Mouse (Mus musculus) kidney, embryonic 14.5 days (tissue): ENCODE measurements around the gene Slc39a3. TPM values are rescaled to one million over a fixed set of nuclear protein-coding genes. Genes with fewer than 3 reads are reported as not detected.

Experiments used
- ATAC-seq: fragments of 200-750 bp; cut with Nextera tagmentation; 2 replicates; pipeline ENCODE4 v1.8.0; 2017; ENCODE audit warnings: moderate number of reproducible peaks, mild to moderate bottlenecking, moderate TSS enrichment, moderate library complexity; ENCODE audit not compliant: low FRiP score, low TSS enrichment
- H3K27ac ChIP-seq: fragments of 300-500 bp; sonication (generic); 2 replicates; pipeline ENCODE4 v1.5.1; 2014; ENCODE audit warnings: low read depth, mild to moderate bottlenecking, low read length, moderate library complexity, mixed read lengths
- H3K27me3 ChIP-seq: fragments of 300-500 bp; sonication (generic); 2 replicates; pipeline ENCODE4 v1.6.1; 2014; ENCODE audit warnings: mild to moderate bottlenecking, low read length; ENCODE audit not compliant: control insufficient read depth, insufficient read depth
- H3K36me3 ChIP-seq: fragments of 300-500 bp; sonication (generic); 2 replicates; pipeline ENCODE4 v1.6.1; 2014; ENCODE audit warnings: low read length, mixed read lengths; ENCODE audit not compliant: control insufficient read depth, insufficient read depth
- H3K4me1 ChIP-seq: fragments of 300-500 bp; sonication (generic); 2 replicates; pipeline ENCODE4 v1.6.1; 2014; ENCODE audit warnings: low read length, mixed read lengths; ENCODE audit not compliant: control insufficient read depth, insufficient read depth
- H3K4me2 ChIP-seq: fragments of 300-500 bp; sonication (generic); replicated peaks from 2 replicates; pipeline ENCODE4 v1.6.1; 2014; ENCODE audit warnings: low read depth, mild to moderate bottlenecking, low read length
- H3K4me3 ChIP-seq: fragments of 300-500 bp; sonication (generic); 2 replicates; pipeline ENCODE4 v1.5.1; 2014; ENCODE audit warnings: mild to moderate bottlenecking, low read length
- H3K9ac ChIP-seq: fragments of 300-500 bp; sonication (generic); 2 replicates; pipeline ENCODE4 v1.6.1; 2014; ENCODE audit warnings: low read depth, mild to moderate bottlenecking, low read length, moderate library complexity
- H3K9me3 ChIP-seq: fragments of 300-500 bp; sonication (generic); 2 replicates; pipeline ENCODE4 v1.6.1; 2016; ENCODE audit warnings: low read length; ENCODE audit not compliant: control insufficient read depth
- WGBS: fragments of 180-500 bp; shearing (Covaris S2); extraction: QIAGEN DNeasy Blood & Tissue Kit; methylation state at CpG from one replicate; pipeline ENCODE4 v1.1.7; 2014; 5-methylcytosine and 5-hydroxymethylcytosine counted together
- polyA plus RNA-seq: library from polyadenylated mRNA; unstranded; fragments of >200 nt; fragmentation: Nextera tagmentation; extraction: Ambion mirVana; gene quantifications from 2 replicates; pipeline ENCODE4 v1.2.1, GENCODE M21; 2014

Gene Slc39a3
- polyA plus RNA-seq, 1 experiment from 2014 or later = 9.1 TPM

- ATAC-seq = no peak
- H3K4me2 ChIP-seq = peak overlapping the region; percentile 21; the same call in 1 of the 2 replicates
Measured at GRCm38 (mm10) chr10:81021547-81022110, 15.6 kb downstream of the Slc39a3 start.

GRCm38 (mm10) chr10:81020207-81020606 lies 17.0 kb downstream of the Slc39a3 start:
- Histone ChIP-seq H3K27ac (no peak overlapping the region), H3K4me1 (0 out of 2 replicates have a peak, but pooled peaks cover 4% of the 10 kb centered on the region), H3K36me3 (no peaks in the 10 kb centered on the region), H3K9ac (no peak overlapping the region), H3K4me3 (no peak overlapping the region), H3K9me3 (no peaks in the 10 kb centered on the region), H3K4me2 (no peak overlapping the region), H3K27me3 (peaks cover 18% of the 10 kb centered on the region)
- ATAC-seq = no peak
- 53% methylated on average over 2 of the region's 2 CpGs for WGBS

More at GRCm38 (mm10) chr10:81021547-81022110, 15.6 kb downstream of the Slc39a3 start:
- Histone ChIP-seq H3K9ac (no peak overlapping the region), H3K27ac (no peak overlapping the region), H3K9me3 (no peaks in the 10 kb centered on the region), H3K36me3 (no peaks in the 10 kb centered on the region), H3K4me1 (0 out of 2 replicates have a peak, but pooled peaks cover 7% of the 10 kb centered on the region), H3K27me3 (peaks cover 26% of the 10 kb centered on the region), H3K4me3 (no peak overlapping the region; the same call in 1 of the 2 replicates)
- 12% methylated on average over 26 of the region's 26 CpGs for WGBS

GRCm38 (mm10) chr10:81019687-81020086 lies 17.5 kb downstream of the Slc39a3 start:
- Histone ChIP-seq H3K9ac (no peak overlapping the region), H3K9me3 (no peaks in the 10 kb centered on the region), H3K27ac (no peak overlapping the region), H3K4me1 (0 out of 2 replicates have a peak, but pooled peaks cover under 1% of the 10 kb centered on the region), H3K27me3 (peaks cover 13% of the 10 kb centered on the region), H3K36me3 (no peaks in the 10 kb centered on the region), H3K4me2 (no peak overlapping the region), H3K4me3 (no peak overlapping the region)
- WGBS = 82% methylated on average over 6 of the region's 6 CpGs
- ATAC-seq = no peak

GRCm38 (mm10) chr10:81018326-81018725 lies 18.9 kb downstream of the Slc39a3 start:
- Histone ChIP-seq H3K4me2 (no peak overlapping the region), H3K4me1 (0 out of 2 replicates have a peak, but pooled peaks cover 4% of the 10 kb centered on the region), H3K36me3 (no peaks in the 10 kb centered on the region), H3K27me3 (peaks cover 9% of the 10 kb centered on the region), H3K27ac (no peak overlapping the region), H3K9me3 (no peaks in the 10 kb centered on the region), H3K9ac (no peak overlapping the region), H3K4me3 (no peak overlapping the region)
- 42% methylated on average over 10 of the region's 10 CpGs for WGBS
- ATAC-seq = no peak

- 6% methylated on average over 7 of the region's 7 CpGs for WGBS
- H3K9me3 ChIP-seq = no peaks in the 10 kb centered on the region
- ATAC-seq = no peak
- H3K4me1 ChIP-seq = 0 out of 2 replicates have a peak, but pooled peaks cover 4% of the 10 kb centered on the region
- H3K36me3 ChIP-seq = no peaks in the 10 kb centered on the region
- H3K27ac ChIP-seq = no peak overlapping the region
- H3K27me3 ChIP-seq = no peaks in the 10 kb centered on the region
- no peak overlapping the region for H3K4me3 ChIP-seq
- no peak overlapping the region for H3K9ac ChIP-seq
- no peak overlapping the region for H3K4me2 ChIP-seq
Measured at GRCm38 (mm10) chr10:81016645-81017044, 20.6 kb downstream of the Slc39a3 start.

- Histone ChIP-seq H3K27me3 (no peaks in the 10 kb centered on the region), H3K4me2 (no peak overlapping the region), H3K4me1 (0 out of 2 replicates have a peak, but pooled peaks cover 4% of the 10 kb centered on the region), H3K9me3 (no peaks in the 10 kb centered on the region), H3K36me3 (no peaks in the 10 kb centered on the region), H3K27ac (no peak overlapping the region), H3K4me3 (no peak overlapping the region), H3K9ac (no peak overlapping the region)
- ATAC-seq = no peak
- 96% methylated on average over 2 of the region's 2 CpGs for WGBS
Measured at GRCm38 (mm10) chr10:81015666-81016065, 21.6 kb downstream of the Slc39a3 start.

GRCm38 (mm10) chr10:81014393-81015384 lies 22.5 kb downstream of the Slc39a3 start, which contains the start of gene Gng7:
TSS of gene Gng7 (minus strand) at chr10:81014945.
- Histone ChIP-seq H3K27me3 (no peaks in the 10 kb centered on the region), H3K4me1 (0 out of 2 replicates have a peak, but pooled peaks cover 4% of the 10 kb centered on the region), H3K9ac (peak within 1 kb of the TSS; percentile 54), H3K27ac (no peak within 1 kb of the TSS), H3K4me2 (peak within 1 kb of the TSS; percentile 57), H3K36me3 (no peaks in the 10 kb centered on the region), H3K4me3 (peak within 1 kb of the TSS; percentile 41), H3K9me3 (no peaks in the 10 kb centered on the region)
- ATAC-seq = peak; percentile 98
- WGBS = 10% methylated on average over 31 of the region's 31 CpGs

- 0 out of 2 replicates have a peak, but pooled peaks cover 4% of the 10 kb centered on the region for H3K4me1 ChIP-seq
- WGBS = 76% methylated on average over 6 of the region's 6 CpGs
- H3K9ac ChIP-seq = no peak overlapping the region
- H3K36me3 ChIP-seq = no peaks in the 10 kb centered on the region
- H3K4me3 ChIP-seq = no peak overlapping the region
- H3K27ac ChIP-seq = no peak overlapping the region
- no peaks in the 10 kb centered on the region for H3K9me3 ChIP-seq
- H3K4me2 ChIP-seq = no peak overlapping the region
- no peak for ATAC-seq
- no peaks in the 10 kb centered on the region for H3K27me3 ChIP-seq
Measured at GRCm38 (mm10) chr10:81010851-81011250, 26.4 kb downstream of the Slc39a3 start.
